Mouse (Mus musculus): Measurements from ENCODE around the gene Prm1.

- TF ChIP-seq E2F4 (IDR thresholded peaks at IDR 0.05; ENCODE audit: insufficient read depth), result no peak
- TF ChIP-seq MYOG (IDR thresholded peaks at IDR 0.05; ENCODE audit: control insufficient read depth in 1 of 3, insufficient read depth in 1 of 3, insufficient read length in 2 of 3, low read depth in 2 of 3), result no peak
- TF ChIP-seq USF1 (IDR thresholded peaks at IDR 0.05; ENCODE audit: low read depth), result no peak
- TF ChIP-seq MYOD1 (IDR thresholded peaks at IDR 0.05; ENCODE audit: control insufficient read depth in 1 of 3, insufficient read length in 2 of 3, low read depth in 2 of 3), result no peak
- no peak for TF ChIP-seq POLR2A (IDR thresholded peaks at IDR 0.05; ENCODE audit: insufficient read length, low read depth)
- no peak for TF ChIP-seq MAX (IDR thresholded peaks at IDR 0.05; ENCODE audit: low read depth)
- TF ChIP-seq TCF3 (IDR thresholded peaks at IDR 0.05; ENCODE audit: insufficient read length, low read depth), result no peak
- TF ChIP-seq CEBPB (IDR thresholded peaks at IDR 0.05; ENCODE audit: insufficient read depth, poor library complexity, severe bottlenecking), result no peak
- no peak for TF ChIP-seq POLR2AphosphoS2 (IDR thresholded peaks at IDR 0.05; ENCODE audit: insufficient read length, low read depth)
These were observed 36.8 kb downstream of the Prm1 start for GRCm38 (mm10) chr16:10768821-10769220.
